Mouse (Mus musculus) bone marrow macrophage, adult 2 months (primary cell): ENCODE measurements around the gene Psmd6. TPM values are rescaled to one million over a fixed set of nuclear protein-coding genes. Genes with fewer than 3 reads are reported as not detected.

Experiments used
- H3K27ac ChIP-seq: 2 replicates; pipeline ENCODE4 v1.5.1; 2012; ENCODE audit warnings: low read depth, low read length; ENCODE audit not compliant: insufficient read depth
- H3K4me1 ChIP-seq: 2 replicates; pipeline ENCODE4 v1.6.1; 2012; ENCODE audit warnings: low read length; ENCODE audit not compliant: control insufficient read depth, insufficient read depth
- H3K4me3 ChIP-seq: 2 replicates; pipeline ENCODE4 v1.5.1; 2012; ENCODE audit warnings: mild to moderate bottlenecking, low read length, moderate library complexity; ENCODE audit not compliant: insufficient read depth
- CTCF ChIP-seq: IDR thresholded peaks from 2 replicates; pipeline ENCODE4 v1.5.1; 2012; ENCODE audit warnings: low read depth, mild to moderate bottlenecking, low read length, moderate library complexity
- POLR2A ChIP-seq: IDR thresholded peaks from 2 replicates; pipeline ENCODE4 v1.6.1; 2012; ENCODE audit warnings: mild to moderate bottlenecking, low read depth, low read length, borderline replicate concordance
- polyA plus RNA-seq: library from polyadenylated mRNA; stranded (reverse); fragments of >200 nt; gene quantifications from 2 replicates; pipeline ENCODE4 v1.2.4, GENCODE M21; 2012; ENCODE audit not compliant: missing spikeins, insufficient read depth, insufficient read length

Psmd6 gene
- polyA plus RNA-seq, 1 experiment, result 73.8 TPM

GRCm38 (mm10) chr14:14087348-14087747, 33.4 kb downstream of the Psmd6 start:
- TF ChIP-seq POLR2A, result no peak
- TF ChIP-seq CTCF, result no peak
- Histone ChIP-seq H3K4me1 (peaks cover 9% of the 10 kb centered on the region), H3K27ac (no peak overlapping the region), H3K4me3 (no peak overlapping the region)

DNA sequence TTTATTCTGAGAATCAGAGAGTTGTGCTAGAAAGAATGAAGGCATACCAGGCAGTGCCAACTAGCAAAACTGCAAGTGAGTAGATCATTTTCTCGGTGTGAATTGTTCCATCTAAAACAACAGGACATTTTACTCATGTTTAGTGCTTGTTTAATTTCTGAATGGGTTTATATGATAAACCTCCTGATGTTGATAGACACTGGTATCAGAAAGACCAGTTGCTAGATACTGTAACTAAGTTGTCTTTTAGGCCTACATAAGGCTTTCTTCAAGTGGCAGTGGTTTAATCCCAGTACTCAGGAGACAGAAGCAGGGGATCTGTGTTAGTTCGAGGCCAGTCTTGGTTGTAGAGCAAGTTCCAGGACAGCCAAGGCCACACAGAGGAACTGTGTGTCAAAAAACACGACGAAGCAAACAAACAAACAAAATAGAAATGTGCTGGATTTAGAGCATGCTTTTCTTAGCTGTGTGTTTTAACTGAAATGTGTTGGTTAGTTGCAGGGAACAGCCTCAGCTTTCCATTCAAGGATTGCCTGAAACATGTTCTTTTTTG, 34.0 kb downstream of the Psmd6 start:
- peaks cover 9% of the 10 kb centered on the region for H3K4me1 ChIP-seq
- no peak overlapping the region for H3K4me3 ChIP-seq
- TF ChIP-seq POLR2A (no peak), CTCF (no peak)
- H3K27ac ChIP-seq, result no peak overlapping the region

GRCm38 (mm10) chr14:14083811-14084210, 37.0 kb downstream of the Psmd6 start:
- H3K4me1 ChIP-seq, result peaks cover 9% of the 10 kb centered on the region
- no peak overlapping the region for H3K4me3 ChIP-seq
- TF ChIP-seq POLR2A, result no peak
- TF ChIP-seq CTCF, result no peak
- H3K27ac ChIP-seq, result no peak overlapping the region

DNA sequence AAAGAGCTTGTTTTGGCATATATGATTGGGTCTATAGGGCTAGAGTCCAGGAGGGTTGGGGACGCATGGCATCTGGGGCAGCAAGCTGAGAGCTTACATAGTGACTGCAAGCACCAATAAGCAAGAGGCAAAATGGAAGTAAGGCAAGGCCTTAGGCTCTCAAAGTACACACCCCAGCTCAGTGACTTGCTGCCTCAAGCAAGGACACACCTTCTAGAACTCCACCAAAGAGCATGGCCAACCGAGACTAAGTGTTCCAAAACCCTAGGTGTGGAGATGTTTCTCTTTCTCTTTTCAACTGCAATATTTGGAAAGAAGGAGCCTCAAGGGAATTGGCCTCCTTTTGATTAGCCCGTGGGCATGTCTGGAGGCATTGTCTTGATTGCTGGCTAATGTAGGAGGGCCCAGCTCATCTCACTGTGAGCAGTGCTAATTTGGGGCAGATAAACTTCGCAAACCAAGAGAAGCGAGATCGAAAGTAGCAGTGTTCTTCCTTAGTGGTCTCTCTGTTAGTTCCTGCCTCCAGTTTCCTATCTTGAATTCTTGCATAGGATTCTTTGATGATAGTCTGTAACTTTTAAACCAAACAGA, 40.1 kb downstream of the Psmd6 start:
- Histone ChIP-seq H3K4me3 (no peak overlapping the region), H3K4me1 (no peaks in the 10 kb centered on the region), H3K27ac (no peak overlapping the region)
- TF ChIP-seq CTCF, result no peak
- TF ChIP-seq POLR2A, result no peak

DNA sequence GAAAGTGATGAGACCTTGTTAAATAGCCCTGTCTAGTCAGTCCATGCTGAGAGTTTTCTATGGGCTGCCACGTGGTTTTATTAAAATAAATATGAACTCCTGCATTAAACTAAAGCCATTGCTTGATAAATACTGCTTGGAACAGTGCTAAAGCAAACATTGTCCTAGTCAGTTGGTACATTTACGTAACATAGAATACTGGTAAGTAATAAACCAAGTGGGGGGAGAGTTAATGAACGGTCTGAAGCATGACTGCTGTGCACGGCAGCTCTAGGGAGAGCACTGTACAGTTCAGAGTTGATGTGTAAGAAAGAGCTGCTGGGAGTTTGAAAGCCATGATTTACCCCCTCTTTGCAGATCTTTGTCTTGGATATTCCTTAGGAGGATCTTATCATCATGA, 49.3 kb downstream of the Psmd6 start:
- Histone ChIP-seq H3K27ac (no peak overlapping the region), H3K4me3 (no peak overlapping the region)

GRCm38 (mm10) chr14:14070541-14071315, 50.1 kb downstream of the Psmd6 start:
- H3K4me3 ChIP-seq, result no peak overlapping the region
- no peak overlapping the region for H3K27ac ChIP-seq
- TF ChIP-seq CTCF (no peak), POLR2A (no peak)
- peaks cover 24% of the 10 kb centered on the region for H3K4me1 ChIP-seq

More for the DNA sequence above, 49.3 kb downstream of the Psmd6 start:
- no peak for TF ChIP-seq POLR2A
- TF ChIP-seq CTCF, result no peak
- peaks cover 19% of the 10 kb centered on the region for H3K4me1 ChIP-seq

DNA sequence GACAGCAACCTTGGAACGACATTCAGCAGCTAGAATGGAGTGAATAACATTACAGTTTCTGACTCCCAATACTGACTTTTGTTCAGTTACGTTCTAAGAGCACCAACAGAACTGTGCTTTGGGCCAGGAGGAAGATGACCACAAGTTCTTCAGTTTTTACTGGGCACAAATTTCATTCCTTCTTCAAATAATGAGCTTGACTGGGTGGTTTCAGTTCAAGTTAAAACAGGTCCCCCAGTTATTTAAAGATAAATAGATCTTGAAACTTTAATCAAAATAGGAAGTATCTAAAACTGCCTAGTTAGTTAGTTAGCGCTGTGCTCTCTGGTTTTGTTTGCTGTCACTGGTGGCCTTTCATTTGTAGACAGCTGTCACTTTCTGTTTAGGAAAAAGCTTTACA, 52.2 kb downstream of the Psmd6 start:
- Histone ChIP-seq H3K4me1 (peaks cover 35% of the 10 kb centered on the region), H3K4me3 (no peak overlapping the region), H3K27ac (peak overlapping the region; percentile 68)
- TF ChIP-seq POLR2A (no peak), CTCF (no peak)

DNA sequence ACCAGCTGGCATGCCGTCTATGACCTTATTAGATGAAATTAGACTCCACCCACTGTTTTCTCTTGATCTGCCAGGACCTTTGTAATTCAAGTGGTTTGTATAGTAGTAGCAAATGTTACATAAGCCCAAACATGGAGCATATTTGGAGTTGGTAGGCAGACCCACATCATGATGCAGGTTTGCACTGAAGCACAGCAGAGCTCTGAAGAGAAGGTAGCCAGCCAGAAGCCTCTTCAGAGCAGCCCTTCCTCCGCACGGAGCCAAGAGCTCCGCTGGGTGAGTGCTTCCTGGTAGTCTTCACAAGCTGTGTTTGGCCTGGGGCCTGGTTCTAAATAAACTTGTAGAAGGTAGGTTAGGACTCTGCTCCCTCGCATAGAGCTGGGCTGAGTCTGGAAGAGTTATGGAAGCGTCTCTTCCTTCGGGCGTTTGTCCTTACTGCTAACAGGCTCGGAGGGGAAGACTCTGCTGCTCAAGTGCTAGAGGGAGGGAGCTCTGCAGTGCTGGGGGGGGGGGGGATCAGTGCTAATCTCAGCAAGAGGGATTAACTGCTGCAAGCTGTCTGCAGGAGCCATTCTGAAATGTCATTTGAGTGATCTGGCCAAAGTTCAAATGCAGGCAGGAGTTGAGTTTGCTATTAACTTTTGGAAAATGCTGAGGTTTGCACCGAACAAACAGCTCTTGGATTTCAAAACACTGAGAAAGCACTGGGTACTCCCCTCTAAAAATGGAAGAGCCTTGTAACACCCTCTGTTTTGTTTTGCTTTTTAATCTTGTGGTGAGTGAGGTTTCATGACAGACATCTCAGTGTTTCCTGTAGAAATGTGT, 52.9 kb downstream of the Psmd6 start:
- Histone ChIP-seq H3K4me1 (peaks cover 38% of the 10 kb centered on the region), H3K27ac (peak overlapping the region; percentile 68), H3K4me3 (no peak overlapping the region; the same call in 1 of the 2 replicates)
- no peak for TF ChIP-seq CTCF

DNA sequence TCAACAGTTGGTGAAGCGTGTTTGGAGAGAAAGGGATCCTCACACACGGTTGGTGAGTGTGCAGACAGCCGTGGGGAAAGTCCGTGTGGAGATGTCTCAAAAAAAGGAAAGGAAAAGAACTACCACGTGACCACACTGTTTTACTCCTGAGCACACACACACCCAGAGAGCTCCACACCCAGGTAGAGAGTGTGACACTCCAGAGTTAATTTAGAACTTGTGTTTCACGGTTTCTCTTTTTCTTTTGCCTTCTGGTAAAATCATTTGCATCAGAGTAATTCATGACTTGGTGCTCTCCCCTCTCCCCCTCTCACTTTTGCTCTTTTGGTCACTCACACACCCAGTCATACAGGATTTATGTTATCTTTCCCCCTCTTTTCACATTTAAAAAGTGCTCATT, 54.5 kb downstream of the Psmd6 start:
- H3K27ac ChIP-seq, result no peak overlapping the region
- no peak for TF ChIP-seq CTCF
- no peak for TF ChIP-seq POLR2A
- no peak overlapping the region for H3K4me3 ChIP-seq
- peaks cover 38% of the 10 kb centered on the region for H3K4me1 ChIP-seq

DNA sequence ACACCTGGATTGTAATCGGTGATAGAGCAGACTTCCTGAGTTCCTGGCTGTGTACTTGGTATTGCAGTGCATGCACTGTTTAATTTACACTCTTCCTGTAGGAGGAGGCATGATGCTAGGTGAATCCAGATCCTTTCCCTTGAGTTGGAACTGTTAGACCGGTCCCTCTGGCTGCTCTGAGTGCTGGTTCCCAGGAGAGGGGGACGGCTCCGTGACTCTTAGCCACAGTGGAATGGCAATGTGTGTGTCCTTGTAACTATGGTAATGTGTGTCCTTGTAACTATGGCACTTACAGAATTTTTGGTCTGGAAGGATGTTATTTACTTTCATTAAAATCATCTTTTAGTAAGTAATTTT, 55.7 kb downstream of the Psmd6 start:
- Histone ChIP-seq H3K27ac (peak overlapping the region; percentile 41), H3K4me1 (peaks cover 38% of the 10 kb centered on the region), H3K4me3 (no peak overlapping the region)
- TF ChIP-seq CTCF (no peak), POLR2A (no peak)
